Mouse (Mus musculus) mesoderm, embryonic 11.5 days (tissue): ENCODE measurements at regions not wholly inside any gene's neighbourhood (a gene's known extent, or its start where the extent isn't known, plus 50 kb on each side); places are given as distances from the start of the nearest gene placed in this dataset.

Experiments
- DNase-seq: peaks from one replicate; pipeline ENCODE4 v3.0.0-alpha.2; 2012; ENCODE audit warnings: low read depth, low spot score

- DNase-seq: peak; percentile 54
Observed at GRCm38 (mm10) chr15:47386881-47387399, 6497.8 kb upstream of the Gm7489 start.
